Mouse (Mus musculus) neural tube, embryonic 10.5 days (tissue): ENCODE measurements at regions not wholly inside any gene's neighbourhood (a gene's known extent, or its start where the extent isn't known, plus 50 kb on each side); places are given as distances from the start of the nearest gene placed in this dataset.

Experiments
- DNase-seq: peaks from one replicate; pipeline ENCODE4 v3.0.0-alpha.2; 2017; ENCODE audit warnings: low spot score; ENCODE audit errors: extremely low spot score

DNA sequence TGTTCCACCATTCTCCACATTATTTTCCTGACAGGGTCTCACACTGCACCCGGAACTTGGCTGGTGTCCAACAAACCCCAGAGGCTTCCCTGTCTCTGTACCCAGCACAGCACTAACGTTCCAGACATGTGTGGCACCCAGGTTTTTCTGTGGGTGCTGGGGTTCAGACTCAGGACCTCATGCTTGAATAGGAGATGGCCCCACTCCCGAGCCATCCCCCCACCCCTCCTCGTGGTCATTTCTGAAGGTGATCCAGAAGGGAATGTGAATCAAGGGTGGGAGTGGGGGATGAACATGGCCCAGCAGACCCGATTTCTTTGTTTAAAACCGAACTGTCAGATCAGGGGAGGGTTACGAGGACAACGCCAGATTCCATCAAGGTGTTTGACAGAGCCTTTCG, 245.6 kb downstream of the Tbc1d1 start:
- DNase-seq = no peak

DNA sequence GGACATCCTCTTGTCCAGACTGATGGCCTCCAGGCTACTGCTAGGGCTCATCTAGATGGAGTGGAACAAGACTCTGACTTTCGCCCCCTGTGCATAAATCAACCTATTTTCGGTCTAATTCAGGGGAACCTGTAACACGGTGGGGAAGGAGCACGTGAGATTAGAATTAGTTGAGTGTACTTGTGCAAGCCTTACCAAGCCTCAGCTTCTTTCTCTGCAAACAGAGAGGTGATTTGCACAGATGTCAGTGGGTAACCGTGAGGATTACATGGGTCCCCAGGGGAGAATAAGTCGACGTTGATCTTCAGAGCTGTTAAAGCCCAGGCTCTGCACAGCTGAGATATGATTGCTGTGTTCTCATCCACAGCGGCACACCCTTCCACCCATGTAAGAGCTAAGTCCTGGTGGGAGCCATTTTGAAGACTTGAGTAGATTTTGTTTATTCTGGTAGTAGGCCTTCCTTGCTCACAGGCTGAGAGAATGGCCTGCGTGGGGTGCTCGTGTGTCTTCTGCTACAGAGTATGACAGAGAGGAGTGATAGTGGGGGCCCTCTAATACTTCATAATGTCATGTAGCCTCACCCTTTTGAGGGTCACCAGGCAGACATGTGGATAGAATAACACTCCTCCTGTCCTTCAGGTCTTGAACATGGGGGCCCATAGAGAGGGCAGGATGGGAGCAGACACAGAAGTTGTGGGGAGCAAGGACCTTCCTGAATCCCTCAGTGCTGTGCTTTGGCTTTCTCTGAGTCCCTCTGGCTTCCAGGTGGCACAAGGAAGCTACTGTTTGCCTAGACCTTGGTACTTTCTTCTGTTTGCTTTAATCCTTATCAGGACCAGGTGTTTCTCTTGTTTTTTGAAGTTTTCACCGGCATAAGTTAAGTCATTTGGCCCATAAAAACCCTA, 247.2 kb downstream of the Tbc1d1 start:
- DNase-seq = no peak

DNA sequence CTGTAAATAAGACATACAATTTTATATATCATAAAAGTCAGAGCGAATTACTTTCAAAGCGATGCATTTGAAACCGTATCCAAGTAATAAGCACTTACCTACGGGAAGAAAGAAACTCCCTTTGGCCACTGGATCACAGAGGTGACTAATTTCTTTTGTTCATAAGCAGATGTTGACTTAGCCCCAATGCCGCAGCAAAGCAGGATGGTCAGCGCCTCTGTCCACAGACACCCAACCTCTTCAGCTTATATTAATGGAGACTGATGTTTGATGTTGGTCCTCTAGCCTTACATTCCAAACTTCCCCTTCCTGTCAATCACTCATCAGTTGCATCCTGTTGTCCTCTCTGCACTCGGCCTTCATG, 247.9 kb downstream of the Tbc1d1 start:
- DNase-seq = no peak

DNA sequence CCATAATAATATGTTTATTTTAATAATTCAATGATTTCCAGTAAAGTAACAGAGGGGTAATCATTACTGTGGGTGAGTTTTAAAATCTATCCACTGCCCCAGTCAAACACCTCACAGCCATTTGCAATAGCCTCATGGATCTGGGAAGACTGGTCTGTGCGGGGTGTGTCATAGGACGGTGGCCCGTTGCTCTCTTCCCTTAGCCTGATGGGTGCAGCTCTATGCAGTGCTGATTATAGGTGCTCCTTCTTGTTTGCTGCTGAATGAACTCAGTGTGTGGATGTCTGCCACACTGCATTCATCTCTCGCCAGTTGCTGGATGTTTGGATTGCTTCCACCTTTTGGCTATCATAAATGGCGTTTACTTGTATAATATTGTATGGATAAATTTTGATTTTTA, 248.4 kb downstream of the Tbc1d1 start:
- DNase-seq = no peak

GRCm38 (mm10) chr5:64408938-64409337, 252.8 kb downstream of the Tbc1d1 start:
- DNase-seq = no peak

GRCm38 (mm10) chr5:64410621-64411020, 254.5 kb downstream of the Tbc1d1 start:
- DNase-seq = no peak

- no peak for DNase-seq
These were observed 258.4 kb downstream of the Tbc1d1 start for GRCm38 (mm10) chr5:64414519-64414918.

- no peak for DNase-seq
These were observed 263.3 kb downstream of the Tbc1d1 start for GRCm38 (mm10) chr5:64419395-64419794.

DNA sequence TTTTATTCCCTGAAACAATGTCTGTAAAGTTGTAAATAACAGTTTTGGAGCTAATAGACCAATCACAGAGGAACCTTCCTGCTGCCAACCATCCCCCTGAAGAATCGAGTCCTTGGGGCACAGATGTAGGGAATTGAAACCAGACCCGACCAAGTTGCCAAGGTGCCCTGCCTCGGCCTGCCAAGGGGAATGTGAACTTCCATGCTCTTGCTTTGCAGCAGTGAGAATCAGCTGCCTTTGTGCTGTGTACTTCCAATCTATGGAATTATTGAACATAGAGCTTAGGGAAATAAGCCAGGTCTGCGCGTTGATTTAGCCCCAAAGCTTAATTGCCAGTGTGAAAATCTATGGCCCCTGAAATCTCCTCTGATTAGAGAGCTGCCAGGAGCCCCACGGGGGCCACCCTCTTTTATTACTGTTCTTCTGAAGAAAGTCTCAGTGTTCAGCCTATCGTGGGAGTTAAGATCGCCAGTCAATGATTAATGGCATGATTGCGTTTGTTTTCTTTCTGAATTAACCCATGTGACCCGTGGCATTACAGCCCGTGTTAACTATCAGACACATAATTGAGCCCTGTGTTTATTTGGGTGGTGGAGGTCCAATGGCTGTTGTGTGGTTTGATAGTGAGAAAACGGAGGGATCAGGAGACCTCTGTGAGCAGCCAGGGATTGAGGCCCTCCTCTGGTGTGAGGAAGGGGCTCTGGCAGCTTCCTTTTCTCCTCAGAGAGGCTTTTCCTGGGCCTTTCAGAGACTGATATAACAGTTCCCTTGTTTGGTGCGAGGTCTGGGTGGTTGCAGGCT, 266.9 kb downstream of the Tbc1d1 start:
- DNase-seq = peak; percentile 17

- DNase-seq = no peak
These were observed 272.7 kb downstream of the Tbc1d1 start for GRCm38 (mm10) chr5:64428822-64429221.

GRCm38 (mm10) chr5:64430501-64430900, 274.4 kb downstream of the Tbc1d1 start:
- DNase-seq = no peak

GRCm38 (mm10) chr5:64431624-64432023, 275.5 kb downstream of the Tbc1d1 start:
- DNase-seq = no peak

- no peak for DNase-seq
These were observed 277.7 kb downstream of the Tbc1d1 start for GRCm38 (mm10) chr5:64433786-64434185.

DNA sequence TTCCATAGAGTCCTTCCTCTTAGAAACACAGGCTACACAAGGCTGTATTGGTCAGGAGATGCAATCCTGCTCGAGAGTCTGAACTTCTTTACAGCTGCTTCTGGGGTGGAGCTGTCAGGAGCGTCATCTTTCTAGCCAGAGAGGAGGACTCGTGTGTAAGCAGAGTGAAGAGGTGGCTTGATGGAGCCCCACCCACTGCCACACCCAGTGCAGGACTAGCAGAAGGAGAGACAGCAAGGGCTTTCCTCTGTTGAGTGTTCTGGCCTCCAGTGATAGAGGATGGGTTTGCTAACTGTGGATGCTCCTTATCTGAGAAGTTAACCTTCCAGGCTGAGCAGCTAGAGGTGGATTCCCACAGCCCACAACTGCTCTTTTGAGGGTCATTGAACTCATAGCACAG, 279.4 kb downstream of the Tbc1d1 start:
- DNase-seq = no peak

GRCm38 (mm10) chr5:64435958-64436357, 279.9 kb downstream of the Tbc1d1 start:
- no peak for DNase-seq

GRCm38 (mm10) chr5:64437720-64438119, 281.6 kb downstream of the Tbc1d1 start:
- no peak for DNase-seq

DNA sequence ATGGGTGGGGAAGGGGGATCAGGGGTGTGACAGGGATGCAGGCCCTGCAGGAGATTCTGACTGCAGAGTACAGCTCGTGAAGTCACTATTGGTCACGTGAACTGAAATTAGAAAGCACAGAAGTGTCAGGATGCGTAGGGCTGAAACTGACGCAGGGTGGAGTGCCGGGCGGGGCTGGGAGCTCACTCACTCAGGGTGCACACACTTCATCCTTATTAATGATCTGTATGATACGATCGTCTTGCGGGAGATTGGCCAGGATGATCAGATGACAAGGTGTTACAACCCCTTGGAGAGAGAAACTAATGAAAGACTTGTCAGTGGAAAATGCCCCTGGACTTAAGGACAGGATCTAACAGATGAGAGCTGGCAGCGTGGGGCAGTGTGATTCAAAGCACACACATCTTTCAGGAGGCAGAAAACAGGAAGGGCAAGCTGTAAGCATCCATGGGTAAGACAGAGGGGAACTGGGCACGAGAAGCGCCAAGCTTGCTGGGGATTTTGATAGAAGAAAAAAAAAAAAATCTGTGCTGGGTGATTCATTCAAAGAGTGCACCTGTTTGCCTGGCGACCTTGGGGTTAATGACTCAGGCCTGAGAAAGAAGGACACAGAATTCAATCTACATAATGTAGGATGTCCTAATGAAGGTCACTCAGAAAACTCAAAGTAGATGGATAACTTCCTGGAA, 282.5 kb downstream of the Tbc1d1 start:
- DNase-seq = no peak

DNA sequence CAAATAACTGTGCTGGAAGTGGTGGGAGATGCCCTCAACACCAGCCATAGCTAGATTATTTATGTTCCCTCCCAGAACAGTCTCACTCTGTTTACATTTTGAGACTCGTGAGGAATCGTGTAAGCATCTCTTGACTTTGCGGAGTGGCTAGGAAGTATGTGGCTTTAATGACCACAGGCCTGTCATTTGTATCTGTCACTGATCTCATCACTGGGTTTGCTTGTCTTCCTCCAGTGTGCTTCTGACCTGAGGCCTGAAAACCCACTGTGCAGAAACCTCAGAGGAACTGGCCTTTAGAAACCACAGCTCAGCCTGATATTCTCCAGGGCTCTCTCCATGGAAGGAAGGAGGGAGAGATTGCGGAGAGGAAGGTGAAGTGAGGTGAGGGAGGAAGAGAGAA, 291.7 kb downstream of the Tbc1d1 start:
- DNase-seq = no peak

DNA sequence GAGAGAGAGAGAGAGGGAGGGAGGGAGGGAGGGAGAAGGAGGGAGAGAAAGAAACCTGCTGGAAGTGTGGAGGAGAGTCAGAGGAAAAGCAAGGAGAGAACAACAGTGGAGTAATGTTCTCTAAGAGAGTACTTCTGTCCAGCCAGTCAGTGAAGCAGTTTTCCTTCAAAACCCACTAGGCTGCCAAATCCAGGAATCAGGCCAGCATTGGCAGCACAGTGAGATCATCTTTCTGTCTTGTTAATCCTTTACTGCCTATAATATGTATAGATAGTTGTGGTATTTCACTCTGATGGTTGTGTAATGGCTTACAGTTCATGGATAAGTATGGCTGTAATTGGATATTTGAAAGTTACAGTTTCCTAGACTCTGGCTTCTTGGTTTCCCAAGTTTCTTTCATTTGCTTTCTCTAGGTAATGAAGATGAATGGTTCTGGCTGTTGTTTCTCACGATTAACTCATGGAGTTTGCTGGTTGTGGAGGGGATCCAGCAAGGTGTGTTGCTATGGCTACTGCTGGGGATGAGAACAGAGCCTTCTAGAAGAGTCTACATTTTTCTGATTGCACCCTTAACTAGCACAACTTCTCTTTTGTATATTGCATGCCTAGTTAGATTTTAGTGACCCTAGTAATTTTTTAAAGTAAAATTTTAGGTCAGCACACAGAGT, 296.7 kb downstream of the Tbc1d1 start:
- no peak for DNase-seq

DNA sequence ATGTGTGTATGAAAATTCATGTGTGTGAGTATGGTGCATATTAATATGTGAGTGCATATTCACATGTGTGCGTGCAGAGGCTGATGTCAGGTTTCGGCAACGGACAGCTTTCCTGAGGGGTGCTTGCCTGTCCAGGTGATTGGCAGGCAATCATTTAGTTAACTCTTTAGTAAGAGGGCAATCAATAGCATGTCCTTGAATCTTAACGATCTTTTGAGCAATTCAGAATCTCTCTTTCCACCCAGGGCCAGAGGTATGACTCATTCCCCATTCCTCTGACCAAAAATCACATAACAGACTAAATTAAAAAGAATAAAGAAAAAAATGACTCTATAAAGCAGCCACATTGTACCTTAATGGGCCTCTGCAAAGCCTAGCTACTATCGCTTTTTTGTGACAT, 303.7 kb downstream of the Tbc1d1 start:
- DNase-seq = no peak

GRCm38 (mm10) chr5:64460891-64461290, 304.8 kb downstream of the Tbc1d1 start:
- no peak for DNase-seq
